Mouse (Mus musculus): Measurements from ENCODE around the gene Slc8a1. TPM values are rescaled to one million over a fixed set of nuclear protein-coding genes. Genes with fewer than 3 reads are reported as not detected.

The Slc8a1 gene
- polyA plus RNA-seq (2015; fragmentation: Nextera tagmentation; extraction: Ambion mirVana) = 18.6 and 20.0 TPM in 2 replicates

DNA sequence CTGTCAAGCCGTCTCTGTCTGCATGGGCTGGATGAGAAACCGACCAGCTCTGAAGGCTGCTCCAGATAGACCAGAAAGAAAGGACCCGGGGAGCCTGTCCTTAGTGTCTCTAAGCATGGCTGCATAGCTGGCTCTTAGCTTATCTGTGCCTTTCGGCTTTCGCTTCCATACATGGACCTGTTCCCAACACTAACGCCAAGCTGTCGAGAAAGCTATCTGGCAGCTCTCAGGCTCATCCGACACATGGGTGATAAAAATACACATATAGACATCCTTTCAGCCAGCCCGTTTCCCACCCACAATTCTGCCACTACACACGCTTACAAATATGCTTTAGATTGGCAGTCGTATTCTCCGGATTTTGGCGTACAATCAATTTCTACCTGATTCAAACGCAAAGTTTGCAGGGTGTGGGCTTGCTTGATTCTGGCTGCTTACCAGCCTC lies at the start of gene Slc8a1:
Gene Slc8a1, minus strand, starts transcription at position 67 of the 445 bp plus-strand sequence.
- WGBS = 83% methylated on average over 14 of the region's 14 CpGs
- ATAC-seq (ENCODE audit: low FRiP score, low read depth) = no peak
- Histone ChIP-seq H3K4me2 (no peak within 1 kb of the TSS), H3K4me3 (no peak within 1 kb of the TSS), H3K36me3 (no peaks in the 10 kb centered on the region), H3K27me3 (no peaks in the 10 kb centered on the region), H3K4me1 (replicated peaks) (no peaks in the 10 kb centered on the region), H3K9ac (no peak within 1 kb of the TSS), H3K27ac (replicated peaks) (no peak within 1 kb of the TSS), H3K9me3 (no peaks in the 10 kb centered on the region)

DNA sequence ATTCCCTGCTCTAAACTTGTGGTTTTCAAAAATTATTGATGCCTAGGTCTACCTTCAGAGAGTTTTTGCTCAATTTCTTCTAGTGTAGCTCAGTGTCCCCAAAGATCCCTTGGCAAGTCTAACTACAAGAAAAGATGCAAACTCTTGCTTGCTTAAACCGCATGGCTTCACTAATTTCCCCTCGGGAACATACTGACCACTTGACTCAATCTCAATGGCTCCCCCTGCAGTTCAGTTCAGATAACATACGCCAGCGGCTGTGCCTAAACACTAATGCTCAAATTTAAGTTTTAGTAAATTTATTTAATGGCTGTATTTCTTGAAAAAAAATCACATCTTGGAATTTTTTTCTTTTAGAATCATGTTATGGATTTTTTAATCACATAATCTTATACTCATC lies 49.2 kb upstream of the Slc8a1 start:
- H3K9ac ChIP-seq = no peak overlapping the region
- ATAC-seq (ENCODE audit: low FRiP score, low read depth) = no peak
- H3K4me3 ChIP-seq = no peak overlapping the region
- 45% methylated on average over 4 of the region's 4 CpGs for WGBS
- H3K27ac ChIP-seq (replicated peaks) = no peak overlapping the region
- no peaks in the 10 kb centered on the region for H3K36me3 ChIP-seq
- no peak overlapping the region for H3K4me2 ChIP-seq
- no peaks in the 10 kb centered on the region for H3K4me1 ChIP-seq (replicated peaks)
- no peaks in the 10 kb centered on the region for H3K27me3 ChIP-seq
- H3K9me3 ChIP-seq = no peaks in the 10 kb centered on the region

- no peak for ATAC-seq (ENCODE audit: low FRiP score, low read depth)
- Histone ChIP-seq H3K9ac (no peak overlapping the region), H3K9me3 (no peaks in the 10 kb centered on the region), H3K4me2 (no peak overlapping the region), H3K36me3 (no peaks in the 10 kb centered on the region), H3K4me3 (no peak overlapping the region), H3K27me3 (no peaks in the 10 kb centered on the region), H3K4me1 (replicated peaks) (no peaks in the 10 kb centered on the region), H3K27ac (replicated peaks) (no peak overlapping the region)
- WGBS = 94% methylated on average over 4 of the region's 4 CpGs
Observed at GRCm38 (mm10) chr17:81782326-81782725, 44.1 kb upstream of the Slc8a1 start.

DNA sequence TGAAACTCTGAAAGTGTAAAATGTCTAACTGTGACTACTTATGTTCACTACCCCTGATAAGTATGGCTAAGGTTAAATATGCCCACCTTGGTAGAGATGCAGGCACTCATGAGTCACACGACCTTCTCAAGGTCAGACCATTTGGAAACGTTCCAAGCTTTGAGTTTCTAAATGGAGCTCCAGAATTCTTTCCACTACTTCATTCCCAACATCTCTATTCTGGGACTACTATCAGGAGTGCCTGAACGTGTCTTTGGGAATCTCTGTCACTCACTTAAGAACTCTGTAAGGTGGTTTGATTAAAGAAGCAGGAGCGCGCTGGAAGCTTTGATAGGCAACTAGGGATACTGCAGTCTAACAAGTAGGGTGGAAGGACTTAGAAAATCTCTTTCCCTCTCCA lies 43.3 kb upstream of the Slc8a1 start:
- 87% methylated on average over 5 of the region's 5 CpGs for WGBS
- Histone ChIP-seq H3K9ac (no peak overlapping the region), H3K9me3 (no peaks in the 10 kb centered on the region), H3K27ac (replicated peaks) (no peak overlapping the region), H3K36me3 (no peaks in the 10 kb centered on the region), H3K4me2 (no peak overlapping the region), H3K27me3 (no peaks in the 10 kb centered on the region), H3K4me1 (replicated peaks) (no peaks in the 10 kb centered on the region), H3K4me3 (no peak overlapping the region)
- ATAC-seq (ENCODE audit: low FRiP score, low read depth) = no peak

DNA sequence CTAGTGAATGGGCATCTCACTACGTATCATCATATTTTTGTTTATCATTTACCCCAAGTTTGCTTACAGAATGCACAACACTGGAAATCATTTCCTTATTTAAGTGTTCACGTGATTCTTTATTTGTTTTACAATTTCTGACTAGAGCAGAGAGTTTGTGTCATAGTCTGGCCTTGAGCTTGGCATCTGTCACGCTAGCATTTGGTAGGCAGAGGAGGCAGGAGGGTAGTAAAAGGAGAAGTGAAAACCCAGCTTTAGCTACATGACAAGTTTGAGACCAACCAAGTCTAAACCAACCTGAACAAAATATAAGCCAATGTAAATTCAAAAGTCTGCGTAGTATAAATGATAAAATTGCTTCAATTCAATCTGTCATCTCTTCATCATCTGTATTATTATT lies 41.7 kb upstream of the Slc8a1 start:
- no peak overlapping the region for H3K4me3 ChIP-seq
- 92% methylated on average over 4 of the region's 4 CpGs for WGBS
- no peak overlapping the region for H3K4me2 ChIP-seq
- no peak overlapping the region for H3K27ac ChIP-seq (replicated peaks)
- H3K36me3 ChIP-seq = no peaks in the 10 kb centered on the region
- no peaks in the 10 kb centered on the region for H3K9me3 ChIP-seq
- ATAC-seq (ENCODE audit: low FRiP score, low read depth) = no peak
- H3K4me1 ChIP-seq (replicated peaks) = no peaks in the 10 kb centered on the region
- no peak overlapping the region for H3K9ac ChIP-seq
- H3K27me3 ChIP-seq = no peaks in the 10 kb centered on the region

GRCm38 (mm10) chr17:81750664-81751063 lies 12.5 kb upstream of the Slc8a1 start:
- Histone ChIP-seq H3K9ac (no peak overlapping the region), H3K4me3 (no peak overlapping the region), H3K36me3 (no peaks in the 10 kb centered on the region), H3K9me3 (no peaks in the 10 kb centered on the region), H3K27ac (replicated peaks) (no peak overlapping the region), H3K4me2 (no peak overlapping the region), H3K27me3 (no peaks in the 10 kb centered on the region), H3K4me1 (replicated peaks) (no peaks in the 10 kb centered on the region)
- WGBS = 81% methylated on average over 2 of the region's 2 CpGs
- ATAC-seq (ENCODE audit: low FRiP score, low read depth) = no peak

DNA sequence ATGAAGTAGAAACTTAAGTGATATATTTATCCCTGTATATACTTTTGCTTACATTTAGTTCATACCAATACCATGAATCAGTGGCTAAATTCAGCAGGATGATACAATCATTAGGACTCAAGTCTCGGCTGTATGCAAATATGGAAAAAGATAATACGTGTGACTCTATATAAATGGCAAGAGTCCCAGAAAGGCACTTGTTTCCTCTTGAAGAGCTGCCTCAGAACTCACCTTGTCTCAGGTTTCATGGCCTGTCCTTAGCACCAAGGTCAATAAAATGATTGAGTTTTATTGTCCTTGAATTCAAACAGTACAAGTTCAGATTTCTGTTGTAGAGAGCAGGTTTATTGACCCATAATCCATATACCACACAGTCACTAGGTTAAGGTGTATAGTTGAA lies 4.9 kb upstream of the Slc8a1 start:
- Histone ChIP-seq H3K4me3 (no peak overlapping the region), H3K4me1 (replicated peaks) (no peaks in the 10 kb centered on the region), H3K36me3 (no peaks in the 10 kb centered on the region), H3K9ac (no peak overlapping the region), H3K4me2 (no peak overlapping the region), H3K27ac (replicated peaks) (no peak overlapping the region), H3K9me3 (no peaks in the 10 kb centered on the region), H3K27me3 (no peaks in the 10 kb centered on the region)
- 90% methylated on average over 2 of the region's 2 CpGs for WGBS
- no peak for ATAC-seq (ENCODE audit: low FRiP score, low read depth)

- WGBS = 79% methylated on average over 6 of the region's 6 CpGs
- H3K9ac ChIP-seq = no peak overlapping the region
Observed at GRCm38 (mm10) chr17:81740576-81740975, 2.4 kb upstream of the Slc8a1 start.

DNA sequence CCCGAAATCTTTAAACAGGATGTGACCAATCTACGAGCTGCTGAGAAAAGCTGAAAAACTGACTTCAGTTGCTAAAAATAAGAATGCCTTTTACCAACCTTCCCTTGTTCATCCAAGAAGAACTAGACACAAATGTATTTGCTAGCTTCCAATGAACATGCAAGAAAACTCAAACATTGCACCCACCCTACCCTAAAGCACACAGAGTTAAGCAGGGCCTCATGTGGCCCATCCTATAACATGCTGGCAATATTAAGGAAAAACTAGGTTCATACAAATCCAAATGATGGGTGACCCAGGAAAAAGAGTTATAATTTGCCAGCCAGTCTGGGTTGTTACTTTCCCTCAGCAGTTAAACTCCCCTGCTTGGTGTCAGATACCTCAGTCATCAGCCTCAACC lies 398 bp downstream of the Slc8a1 start:
- no peaks in the 10 kb centered on the region for H3K9me3 ChIP-seq
- H3K4me3 ChIP-seq = no peak overlapping the region
- H3K4me2 ChIP-seq = no peak overlapping the region
- 81% methylated on average over 2 of the region's 2 CpGs for WGBS
- ATAC-seq (ENCODE audit: low FRiP score, low read depth) = no peak
- no peak overlapping the region for H3K9ac ChIP-seq
- no peaks in the 10 kb centered on the region for H3K27me3 ChIP-seq
- H3K36me3 ChIP-seq = no peaks in the 10 kb centered on the region
- no peaks in the 10 kb centered on the region for H3K4me1 ChIP-seq (replicated peaks)
- no peak overlapping the region for H3K27ac ChIP-seq (replicated peaks)

More at GRCm38 (mm10) chr17:81740576-81740975, 2.4 kb upstream of the Slc8a1 start:
- H3K36me3 ChIP-seq = no peaks in the 10 kb centered on the region
- no peak overlapping the region for H3K27ac ChIP-seq (replicated peaks)
- H3K4me3 ChIP-seq = no peak overlapping the region
- no peak overlapping the region for H3K4me2 ChIP-seq
- H3K9me3 ChIP-seq = no peaks in the 10 kb centered on the region
- ATAC-seq (ENCODE audit: low FRiP score, low read depth) = no peak
- no peaks in the 10 kb centered on the region for H3K27me3 ChIP-seq
- no peaks in the 10 kb centered on the region for H3K4me1 ChIP-seq (replicated peaks)

DNA sequence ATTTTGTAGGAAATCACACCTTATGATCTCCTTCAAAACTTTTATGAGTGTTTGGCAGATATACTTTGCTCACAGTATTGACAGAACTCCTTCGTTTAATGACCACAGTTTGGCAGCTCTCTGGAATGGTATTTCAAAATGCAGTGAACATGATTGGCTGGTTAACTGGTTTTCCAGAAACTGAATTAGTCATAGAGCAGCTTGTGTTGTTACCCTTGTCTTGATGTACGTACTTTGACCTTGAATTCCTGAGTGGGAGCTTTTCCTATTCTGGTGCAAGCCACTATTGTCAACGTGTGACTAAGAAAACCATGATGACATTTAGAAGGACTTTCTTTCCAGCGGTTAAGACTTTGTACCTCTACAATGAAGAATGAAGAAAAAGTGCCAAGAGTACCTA lies 868 bp downstream of the Slc8a1 start:
- WGBS = 81% methylated on average over 4 of the region's 4 CpGs
- Histone ChIP-seq H3K9ac (no peak overlapping the region), H3K4me2 (no peak overlapping the region), H3K9me3 (no peaks in the 10 kb centered on the region), H3K27me3 (no peaks in the 10 kb centered on the region), H3K4me3 (no peak overlapping the region), H3K4me1 (replicated peaks) (no peaks in the 10 kb centered on the region), H3K36me3 (no peaks in the 10 kb centered on the region), H3K27ac (replicated peaks) (no peak overlapping the region)
- no peak for ATAC-seq (ENCODE audit: low FRiP score, low read depth)

DNA sequence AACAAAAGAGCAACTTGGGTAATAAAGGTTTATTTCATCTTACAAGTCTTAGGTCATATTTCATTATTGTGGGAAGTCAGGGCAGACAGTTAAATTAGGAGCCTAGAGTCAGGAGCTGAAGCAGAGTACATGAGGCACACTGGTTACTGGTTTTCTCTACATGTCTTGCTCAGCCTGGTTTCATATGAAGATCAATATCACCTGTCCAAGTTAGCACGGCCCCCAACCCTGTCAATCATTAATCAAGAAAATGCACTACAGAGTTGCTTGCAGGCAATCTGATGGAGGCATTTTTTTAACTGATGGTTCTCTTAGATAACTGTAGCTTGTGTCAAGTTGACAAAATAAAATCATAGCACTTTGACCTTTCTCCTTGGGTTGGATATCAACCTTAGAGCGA lies 2.6 kb downstream of the Slc8a1 start:
- H3K36me3 ChIP-seq = no peaks in the 10 kb centered on the region
- 83% methylated on average over 2 of the region's 2 CpGs for WGBS
- H3K4me2 ChIP-seq = no peak overlapping the region
- ATAC-seq (ENCODE audit: low FRiP score, low read depth) = no peak
- H3K27ac ChIP-seq (replicated peaks) = no peak overlapping the region
- H3K4me1 ChIP-seq (replicated peaks) = no peaks in the 10 kb centered on the region
- no peaks in the 10 kb centered on the region for H3K27me3 ChIP-seq
- no peaks in the 10 kb centered on the region for H3K9me3 ChIP-seq
- no peak overlapping the region for H3K9ac ChIP-seq
- no peak overlapping the region for H3K4me3 ChIP-seq

DNA sequence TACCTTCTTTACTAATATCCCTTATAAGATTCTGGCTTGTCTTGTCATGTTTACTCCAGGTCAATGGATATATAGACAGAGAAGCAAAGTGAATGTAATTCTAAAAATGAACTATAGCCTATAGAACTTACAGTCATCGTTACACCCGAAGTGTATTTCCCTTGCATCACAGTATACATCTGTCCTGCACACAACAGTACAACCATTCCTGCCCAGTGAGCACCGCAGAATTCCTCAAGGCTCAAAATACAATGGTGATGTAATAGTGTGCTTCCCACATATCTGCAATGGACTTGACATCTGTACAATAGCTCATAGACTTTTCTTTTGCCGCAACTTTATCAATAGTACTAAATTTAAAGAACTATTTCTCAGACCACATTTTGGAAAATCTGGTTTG lies 8.3 kb downstream of the Slc8a1 start:
- H3K4me1 ChIP-seq (replicated peaks) = no peaks in the 10 kb centered on the region
- ATAC-seq (ENCODE audit: low FRiP score, low read depth) = no peak

GRCm38 (mm10) chr17:81712273-81712751 lies 25.9 kb downstream of the Slc8a1 start:
- Histone ChIP-seq H3K4me2 (no peak overlapping the region), H3K9ac (no peak overlapping the region), H3K27me3 (no peaks in the 10 kb centered on the region), H3K27ac (replicated peaks) (no peak overlapping the region), H3K4me3 (no peak overlapping the region), H3K4me1 (replicated peaks) (no peaks in the 10 kb centered on the region), H3K36me3 (no peaks in the 10 kb centered on the region), H3K9me3 (no peaks in the 10 kb centered on the region)
- no peak for ATAC-seq (ENCODE audit: low FRiP score, low read depth)
- WGBS = 68% methylated on average over 1 of the region's 1 CpGs

More for the DNA sequence above, 8.3 kb downstream of the Slc8a1 start:
- Histone ChIP-seq H3K4me2 (no peak overlapping the region), H3K4me3 (no peak overlapping the region), H3K9ac (no peak overlapping the region), H3K27ac (replicated peaks) (no peak overlapping the region), H3K9me3 (no peaks in the 10 kb centered on the region), H3K27me3 (no peaks in the 10 kb centered on the region), H3K36me3 (no peaks in the 10 kb centered on the region)
- 92% methylated on average over 4 of the region's 4 CpGs for WGBS
